Mouse (Mus musculus): ENCODE results near the gene Degs2. TPM values are rescaled to one million over a fixed set of nuclear protein-coding genes. Genes with fewer than 3 reads are reported as not detected.

Gene Degs2
- total RNA-seq, 2 experiments from 2014 or later = 0.15 TPM; not detected in 1

- intact Hi-C loops (cut with DNase I) = no loop called here
- DNase-seq = no peak
Measured at GRCm38 (mm10) chr12:108668606-108669235, 33.4 kb downstream of the Degs2 start.

GRCm38 (mm10) chr12:108657350-108657749 is 44.8 kb downstream of the Degs2 start:
- intact Hi-C loops (cut with DNase I) = no loop called here
- DNase-seq = no peak

- DNase-seq = no peak
- intact Hi-C loops (cut with DNase I) = loop anchor here (5.0 kb wide), 1 partner anchor 41 kb away; no protein-coding TSS in a partner anchor
Measured at GRCm38 (mm10) chr12:108653358-108654335, 48.5 kb downstream of the Degs2 start.

GRCm38 (mm10) chr12:108651053-108651660 is 51.0 kb downstream of the Degs2 start:
- intact Hi-C loops (cut with DNase I) = loop anchor here (5.0 kb wide), 1 partner anchor 39 kb away; no protein-coding TSS in a partner anchor
- peak; percentile 49 to 63 for DNase-seq

GRCm38 (mm10) chr12:108647784-108648183 is 54.3 kb downstream of the Degs2 start:
- intact Hi-C loops (cut with DNase I) = no loop called here
- DNase-seq = no peak

- DNase-seq = no peak
- intact Hi-C loops (cut with DNase I) = no loop called here
Measured at GRCm38 (mm10) chr12:108646234-108646633, 55.9 kb downstream of the Degs2 start.

GRCm38 (mm10) chr12:108642019-108642418 is 60.1 kb downstream of the Degs2 start:
- DNase-seq = no peak
- intact Hi-C loops (cut with DNase I) = no loop called here

GRCm38 (mm10) chr12:108639126-108639525 is 63.0 kb downstream of the Degs2 start:
- intact Hi-C loops (cut with DNase I) = no loop called here
- no peak for DNase-seq

GRCm38 (mm10) chr12:108637440-108637839 is 64.7 kb downstream of the Degs2 start:
- intact Hi-C loops (cut with DNase I) = no loop called here
- no peak for DNase-seq

GRCm38 (mm10) chr12:108635501-108635900 is 66.6 kb downstream of the Degs2 start:
- intact Hi-C loops (cut with DNase I) = no loop called here

GRCm38 (mm10) chr12:108634031-108634430 is 68.1 kb downstream of the Degs2 start:
- DNase-seq = no peak

More at GRCm38 (mm10) chr12:108635501-108635900, 66.6 kb downstream of the Degs2 start:
- DNase-seq = no peak

GRCm38 (mm10) chr12:108632501-108632900 is 69.6 kb downstream of the Degs2 start:
- DNase-seq = no peak
- intact Hi-C loops (cut with DNase I) = no loop called here

More at GRCm38 (mm10) chr12:108634031-108634430, 68.1 kb downstream of the Degs2 start:
- intact Hi-C loops (cut with DNase I) = no loop called here

- no peak for DNase-seq
Measured at GRCm38 (mm10) chr12:108630741-108631688, 71.1 kb downstream of the Degs2 start.

GRCm38 (mm10) chr12:108629556-108629955 is 72.6 kb downstream of the Degs2 start:
- DNase-seq = no peak
- intact Hi-C loops (cut with DNase I) = loop anchor here (2.0 kb wide), 1 partner anchor 21 kb away; no protein-coding TSS in a partner anchor

More at GRCm38 (mm10) chr12:108630741-108631688, 71.1 kb downstream of the Degs2 start:
- intact Hi-C loops (cut with DNase I) = no loop called here

Small RNA genes lying within 50 kb of the gene (microRNA-seq; reads per million reads assigned to microRNA genes)
- gene Gm23872 = 0 reads per million in 2 experiments
- gene Mir342 = 656 to 922 reads per million in 2 experiments

Other genes starting within 250 kb of the Degs2 start
- gene Evl, start 147.6 kb downstream of the Degs2 start, total RNA-seq (2021) = 10 to 100 TPM; 11.5 to 16.7 TPM
- 10 to 100 TPM; 24.6 to 28.5 TPM for gene Yy1, start 90.7 kb upstream of the Degs2 start, total RNA-seq (2021)
- gene Slc25a29, start 133.6 kb upstream of the Degs2 start, total RNA-seq (2021) = 1 to 10 TPM; 7.3 to 9.2 TPM
- gene Slc25a47, start 133.7 kb upstream of the Degs2 start, total RNA-seq (2021) = 1 to 10 TPM; 4.9 to 6.8 TPM
- gene Wdr25, start 191.3 kb upstream of the Degs2 start, total RNA-seq (2021) = 1 to 10 TPM; 4.6 to 5.1 TPM
- gene Wars, start 191.9 kb upstream of the Degs2 start, total RNA-seq (2021) = 10 to 100 TPM; 23.8 to 26.2 TPM